Mouse (Mus musculus) cerebellum, adult 2 months (tissue): ENCODE measurements around the gene Cask. TPM values are rescaled to one million over a fixed set of nuclear protein-coding genes. Genes with fewer than 3 reads are reported as not detected.

Experiments
- DNase-seq, 2 experiments: peaks; one replicate each; pipeline ENCODE4 v3.0.0; 2021
- H3K27ac ChIP-seq: fragments of 200-500 bp; 2 replicates; pipeline ENCODE4 v1.5.1; 2012; ENCODE audit warnings: low read length, control low read depth, inconsistent platforms; ENCODE audit not compliant: insufficient read depth
- H3K27me3 ChIP-seq: fragments of 200-500 bp; 2 replicates; pipeline ENCODE4 v1.6.1; 2012; ENCODE audit warnings: inconsistent platforms, mild to moderate bottlenecking, low read length, moderate library complexity; ENCODE audit not compliant: control insufficient read depth, insufficient read depth
- H3K4me1 ChIP-seq: fragments of 200-500 bp; 2 replicates; pipeline ENCODE4 v1.6.1; 2011; ENCODE audit warnings: low read length; ENCODE audit not compliant: control insufficient read depth, insufficient read depth
- H3K4me3 ChIP-seq: fragments of 200-500 bp; replicated peaks from 2 replicates; pipeline ENCODE3; 2011; ENCODE audit warnings: mild to moderate bottlenecking, low read depth, low read length, control low read depth; ENCODE audit not compliant: insufficient read depth
- CTCF ChIP-seq: fragments of 200-500 bp; IDR thresholded peaks from 2 replicates; pipeline ENCODE4 v1.5.1; 2011; ENCODE audit warnings: low read depth, mild to moderate bottlenecking, control low read depth, low read length, moderate library complexity, borderline replicate concordance; ENCODE audit not compliant: insufficient read depth
- POLR2A ChIP-seq: fragments of 200-500 bp; IDR thresholded peaks from 2 replicates; pipeline ENCODE4 v1.6.1; 2011; ENCODE audit warnings: low read length, control low read depth, borderline replicate concordance; ENCODE audit not compliant: insufficient read depth
- WGBS: fragments of 180-500 bp; shearing (Covaris S2); methylation state at CpG from one replicate; pipeline ENCODE4 v1.1.7; 2018; 5-methylcytosine and 5-hydroxymethylcytosine counted together
- polyA plus RNA-seq: library from polyadenylated mRNA; depleted of rRNA; stranded (reverse); fragments of >200 nt; gene quantifications from 2 replicates; pipeline ENCODE4 v1.2.3, GENCODE M21; 2012

The Cask gene
- polyA plus RNA-seq, 1 experiment: 24.5 TPM

DNA sequence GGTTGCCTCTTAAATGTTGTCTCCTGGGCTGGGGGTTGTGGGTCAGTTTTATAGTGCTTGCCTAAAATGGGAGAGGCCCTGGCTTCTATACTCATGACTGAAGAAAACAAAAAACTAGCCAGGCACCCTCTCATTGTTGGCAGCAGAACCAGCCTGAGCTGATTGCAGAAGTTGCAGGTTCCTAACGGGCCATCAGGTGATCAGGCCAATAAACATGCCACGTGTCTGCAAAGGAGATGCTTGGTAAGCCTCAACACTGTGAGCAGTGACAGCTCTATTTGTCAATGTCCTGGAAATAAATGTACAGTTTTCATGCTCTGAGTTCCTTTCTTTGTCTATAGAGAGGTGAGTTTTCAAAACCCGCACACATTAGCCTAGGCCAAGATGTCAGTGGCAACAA is 362.2 kb downstream of the Cask start:
- no peaks in the 10 kb centered on the region for H3K27me3 ChIP-seq
- no peak overlapping the region for H3K27ac ChIP-seq
- TF ChIP-seq POLR2A: no peak
- TF ChIP-seq CTCF: no peak
- no peak overlapping the region for H3K4me3 ChIP-seq
- DNase-seq: no peak
- no peaks in the 10 kb centered on the region for H3K4me1 ChIP-seq
- 52% methylated on average over 3 of the region's 3 CpGs for WGBS

- no peak for DNase-seq
- no peaks in the 10 kb centered on the region for H3K27me3 ChIP-seq
- no peaks in the 10 kb centered on the region for H3K4me1 ChIP-seq
- H3K4me3 ChIP-seq: no peak overlapping the region
- H3K27ac ChIP-seq: no peak overlapping the region
- no peak for TF ChIP-seq CTCF
- TF ChIP-seq POLR2A: no peak
Measured at GRCm38 (mm10) chrX:13484447-13484846, 366.7 kb downstream of the Cask start.

DNA sequence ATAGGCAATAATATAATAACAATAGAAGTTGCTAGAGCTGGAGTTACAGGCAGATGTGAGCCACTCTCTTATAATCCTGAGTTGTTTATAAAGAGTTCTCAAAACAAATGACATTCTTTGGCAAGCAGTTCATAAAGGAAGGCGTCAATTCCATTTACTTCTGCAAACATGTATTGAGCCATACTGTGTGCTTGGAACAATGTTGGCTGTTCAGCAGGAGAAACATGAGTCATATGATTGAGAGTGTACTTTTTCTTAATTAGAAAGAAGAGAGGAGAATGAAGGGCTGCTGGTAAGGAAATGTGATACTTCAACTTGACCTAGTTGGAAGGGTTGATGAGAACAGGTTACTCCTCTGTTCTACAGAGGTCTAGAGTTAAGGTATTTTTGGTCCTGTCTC is 368.6 kb downstream of the Cask start:
- H3K4me1 ChIP-seq: no peaks in the 10 kb centered on the region; the same call in 1 of the 2 replicates
- H3K27me3 ChIP-seq: no peaks in the 10 kb centered on the region
- TF ChIP-seq CTCF (no peak), POLR2A (no peak)
- no peak for DNase-seq
- H3K27ac ChIP-seq: no peak overlapping the region
- 39% methylated on average over 1 of the region's 1 CpGs for WGBS
- H3K4me3 ChIP-seq: no peak overlapping the region

DNA sequence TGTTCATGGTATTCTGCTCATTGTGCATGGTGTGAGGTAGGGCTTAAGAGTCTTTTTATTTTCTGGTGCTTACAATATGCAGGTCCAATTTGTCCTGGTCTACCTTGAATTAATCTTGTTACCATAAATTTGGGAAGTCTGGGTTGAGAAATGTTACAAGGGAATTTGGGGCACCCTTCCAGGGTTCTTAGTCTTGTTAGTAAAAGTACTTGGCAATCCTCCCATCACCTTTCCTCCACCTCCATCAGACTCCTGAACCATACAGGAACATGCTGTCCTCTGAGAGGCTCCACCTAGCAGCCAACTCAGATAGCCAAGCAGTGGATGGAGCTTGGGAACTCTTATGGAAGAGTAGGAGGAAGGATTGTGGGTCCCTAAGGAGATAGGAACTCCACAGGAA is 371.6 kb downstream of the Cask start:
- no peaks in the 10 kb centered on the region; the same call in 1 of the 2 replicates for H3K4me1 ChIP-seq

DNA sequence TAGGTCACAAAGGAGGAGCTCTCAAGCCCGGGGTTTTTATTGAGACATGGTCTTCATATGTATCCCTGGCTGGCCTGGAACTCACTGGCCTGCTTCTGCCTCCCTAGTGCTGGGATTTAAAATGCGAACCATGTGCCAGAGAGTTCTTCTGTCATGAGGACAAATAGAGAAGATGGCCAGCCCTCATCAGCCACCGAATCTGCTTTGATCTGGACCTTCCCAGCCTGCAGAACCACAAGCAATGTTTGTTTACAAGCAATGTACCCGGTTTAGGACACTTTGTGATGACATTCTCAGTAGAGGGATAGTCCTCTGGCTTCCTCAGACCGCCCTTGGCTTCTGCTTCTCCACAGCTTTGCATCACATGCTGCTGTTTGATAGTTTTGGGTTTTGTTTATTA is 372.9 kb downstream of the Cask start:
- no peak for DNase-seq
- Histone ChIP-seq H3K4me1 (no peaks in the 10 kb centered on the region; the same call in 1 of the 2 replicates), H3K27ac (0 out of 2 replicates have a peak overlapping the region, but pooled peaks have one; percentile 30), H3K4me3 (no peak overlapping the region), H3K27me3 (no peaks in the 10 kb centered on the region)
- WGBS: 46% methylated on average over 5 of the region's 5 CpGs
- TF ChIP-seq POLR2A (no peak), CTCF (no peak)

More for the DNA sequence above, 371.6 kb downstream of the Cask start:
- Histone ChIP-seq H3K27me3 (no peaks in the 10 kb centered on the region), H3K4me3 (no peak overlapping the region), H3K27ac (no peak overlapping the region)
- no peak for TF ChIP-seq CTCF
- TF ChIP-seq POLR2A: no peak
- DNase-seq: no peak

DNA sequence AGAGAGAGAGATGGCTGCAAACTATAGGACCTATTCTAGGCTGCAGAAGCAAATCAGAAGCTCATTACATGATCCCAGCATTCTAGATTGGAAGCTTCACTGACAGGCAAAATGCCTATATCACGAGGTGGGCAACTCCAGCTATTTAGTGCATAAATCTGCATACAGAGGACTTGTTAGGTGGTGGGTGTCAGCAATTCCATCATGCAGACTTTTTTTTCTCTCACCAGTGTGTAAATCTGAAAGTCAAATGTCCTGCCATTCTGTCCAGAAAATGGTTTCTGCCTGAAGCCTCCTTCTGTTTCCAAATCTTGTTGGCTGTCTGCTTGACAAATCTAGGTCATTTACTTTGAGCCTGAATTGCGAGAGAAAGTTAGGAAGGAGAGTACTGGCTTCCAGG is 373.6 kb downstream of the Cask start:
- Histone ChIP-seq H3K27me3 (no peaks in the 10 kb centered on the region), H3K4me1 (no peaks in the 10 kb centered on the region; the same call in 1 of the 2 replicates), H3K4me3 (no peak overlapping the region), H3K27ac (no peak overlapping the region)
- WGBS: 33% methylated on average over 2 of the region's 2 CpGs
- TF ChIP-seq POLR2A: no peak
- TF ChIP-seq CTCF: no peak
- no peak for DNase-seq

DNA sequence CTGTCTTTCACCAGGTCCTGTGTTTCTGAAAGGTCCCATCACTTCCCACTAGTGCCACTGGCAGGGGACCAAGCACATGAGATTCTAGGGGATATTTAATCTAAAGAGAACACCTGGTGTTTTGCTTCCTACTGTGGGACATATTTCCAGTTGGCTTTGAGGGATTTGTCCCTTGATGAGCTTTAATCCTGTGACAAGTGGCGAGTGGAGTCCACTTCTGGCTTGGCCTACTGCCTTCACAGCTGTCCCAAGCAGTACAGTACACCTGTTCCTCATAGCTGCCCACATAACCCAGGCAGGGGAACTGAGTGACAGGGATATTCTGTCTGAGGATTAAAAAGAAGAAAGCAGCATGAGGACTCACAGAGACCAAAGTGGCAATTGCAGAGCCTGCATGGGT is 375.8 kb downstream of the Cask start:
- H3K4me3 ChIP-seq: no peak overlapping the region
- H3K4me1 ChIP-seq: no peaks in the 10 kb centered on the region; the same call in 1 of the 2 replicates
- H3K27me3 ChIP-seq: no peaks in the 10 kb centered on the region
- TF ChIP-seq CTCF (no peak), POLR2A (no peak)
- WGBS: 39% methylated on average over 1 of the region's 1 CpGs
- DNase-seq: no peak
- H3K27ac ChIP-seq: no peak overlapping the region

DNA sequence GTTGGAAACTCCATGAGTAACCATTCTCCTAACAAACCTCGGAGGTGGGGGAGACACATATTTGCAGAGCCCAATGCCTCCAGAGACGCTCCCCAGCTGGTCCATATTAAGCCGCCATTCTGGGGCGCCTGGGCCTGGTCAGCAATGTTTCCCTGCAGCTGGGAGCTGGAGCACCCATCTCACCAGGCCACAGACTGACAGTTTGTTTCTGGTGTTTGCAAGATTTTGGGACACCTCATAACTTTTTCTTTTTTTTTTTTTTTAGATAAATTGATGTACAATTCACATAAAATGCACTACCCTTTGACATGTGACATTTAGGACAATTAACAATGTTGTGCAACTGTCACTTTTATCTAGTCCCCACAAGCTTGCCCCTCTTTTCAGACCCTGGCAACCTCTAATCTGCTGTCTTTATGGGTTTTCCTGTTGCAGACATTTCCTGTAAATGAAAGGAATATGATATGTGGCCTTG is 378.4 kb downstream of the Cask start:
- 88% methylated on average over 4 of the region's 4 CpGs for WGBS
- peaks cover 18% of the 10 kb centered on the region; the same call in 1 of the 2 replicates for H3K4me1 ChIP-seq
- no peak overlapping the region for H3K27ac ChIP-seq
- H3K27me3 ChIP-seq: no peaks in the 10 kb centered on the region
- no peak for DNase-seq
- TF ChIP-seq CTCF: no peak
- no peak for TF ChIP-seq POLR2A
- H3K4me3 ChIP-seq: no peak overlapping the region
